Mouse (Mus musculus): ENCODE data around the gene Susd4. TPM values are rescaled to one million over a fixed set of nuclear protein-coding genes. Genes with fewer than 3 reads are reported as not detected.

Gene Susd4
- polyA plus RNA-seq (2012; rRNA removed) = 49.0 and 68.6 TPM in 2 replicates

DNA sequence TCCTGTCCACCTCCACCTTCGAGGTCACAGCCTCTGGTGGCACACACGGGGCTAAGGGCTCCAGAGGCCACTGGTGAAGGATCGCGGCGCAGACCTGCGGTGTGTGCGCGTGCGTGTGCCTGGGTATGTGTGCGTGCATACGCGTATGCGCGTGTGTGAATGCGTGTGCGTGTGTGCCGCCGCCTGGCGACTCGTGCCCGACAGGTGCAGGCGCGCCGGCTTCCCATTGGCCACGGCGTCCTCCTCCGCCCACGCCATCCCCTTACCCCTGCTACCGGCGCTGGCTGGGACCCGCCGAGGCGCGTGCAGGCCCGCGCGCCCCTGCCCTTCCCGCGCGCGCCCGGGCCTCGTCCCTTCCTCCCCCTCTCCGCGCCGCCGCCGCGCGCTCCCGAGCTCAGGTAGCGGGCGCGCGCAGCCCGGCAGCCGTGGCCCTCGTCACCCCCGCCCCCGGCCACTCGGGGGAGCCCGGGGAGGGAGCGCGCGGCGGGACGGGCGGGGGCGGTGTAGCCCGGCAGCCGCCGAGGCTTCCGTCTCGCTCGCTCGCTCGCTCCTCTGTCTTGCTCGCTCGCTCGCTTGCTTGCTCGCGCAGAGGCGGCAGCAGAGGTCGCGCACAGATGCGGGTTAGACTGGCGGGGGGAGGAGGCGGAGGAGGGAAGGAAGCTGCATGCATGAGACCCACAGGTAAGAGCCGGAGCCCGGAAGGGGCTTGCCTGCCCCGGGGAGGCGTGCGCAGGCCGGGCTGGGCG, at the start of gene Susd4:
TSS of gene Susd4 (plus strand) at position 145 of the 746 bp plus-strand sequence.
- peak; percentile 51; the same call in 1 of the 2 replicates for TF ChIP-seq POLR2A (IDR thresholded peaks at IDR 0.05; ENCODE audit: borderline replicate concordance, extremely low read depth, insufficient read depth, insufficient read length, poor library complexity, severe bottlenecking)
- no peak for TF ChIP-seq CTCF (IDR thresholded peaks at IDR 0.05; ENCODE audit: borderline replicate concordance, extremely low read depth, insufficient read depth, insufficient read length)
- DNase-seq (ENCODE audit: low read depth) = peak; percentile 94

DNA sequence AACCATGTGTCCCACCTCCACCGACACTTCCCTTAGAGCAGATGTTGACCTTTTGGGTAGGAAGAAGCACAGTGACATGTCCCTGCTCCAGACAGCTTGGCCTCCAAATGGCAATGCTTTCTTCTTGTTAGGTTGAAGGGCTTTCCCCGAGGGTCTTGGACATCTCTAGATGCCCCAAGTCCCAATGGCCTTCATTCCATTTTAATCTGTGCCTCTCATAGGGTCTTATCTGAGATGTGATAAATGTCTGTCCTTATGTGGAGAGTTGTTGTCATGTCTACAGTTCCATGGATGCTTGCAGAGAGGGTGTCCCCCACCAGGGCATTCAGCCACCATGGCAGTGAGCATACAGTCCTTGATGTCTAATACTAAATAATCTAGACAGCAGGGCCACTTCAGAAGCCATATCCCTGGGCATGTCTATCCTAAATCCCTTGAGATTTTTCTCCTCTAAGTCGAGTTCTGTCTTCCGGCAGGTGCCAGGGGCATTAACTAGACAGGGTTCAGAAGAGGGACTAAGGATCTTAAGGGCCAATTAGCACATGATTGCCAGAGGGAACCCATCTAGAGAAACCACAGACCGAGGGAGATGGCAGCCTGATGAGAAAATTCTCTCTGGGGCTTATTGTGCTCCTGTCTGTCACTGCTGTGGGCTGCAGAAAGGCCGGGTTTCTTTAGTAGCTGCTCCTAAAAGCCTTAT, 49.3 kb upstream of the Susd4 start:
- TF ChIP-seq CTCF (IDR thresholded peaks at IDR 0.05; ENCODE audit: borderline replicate concordance, extremely low read depth, insufficient read depth, insufficient read length) = no peak
- TF ChIP-seq POLR2A (IDR thresholded peaks at IDR 0.05; ENCODE audit: borderline replicate concordance, extremely low read depth, insufficient read depth, insufficient read length, poor library complexity, severe bottlenecking) = no peak
- no peak for DNase-seq (ENCODE audit: low read depth)

DNA sequence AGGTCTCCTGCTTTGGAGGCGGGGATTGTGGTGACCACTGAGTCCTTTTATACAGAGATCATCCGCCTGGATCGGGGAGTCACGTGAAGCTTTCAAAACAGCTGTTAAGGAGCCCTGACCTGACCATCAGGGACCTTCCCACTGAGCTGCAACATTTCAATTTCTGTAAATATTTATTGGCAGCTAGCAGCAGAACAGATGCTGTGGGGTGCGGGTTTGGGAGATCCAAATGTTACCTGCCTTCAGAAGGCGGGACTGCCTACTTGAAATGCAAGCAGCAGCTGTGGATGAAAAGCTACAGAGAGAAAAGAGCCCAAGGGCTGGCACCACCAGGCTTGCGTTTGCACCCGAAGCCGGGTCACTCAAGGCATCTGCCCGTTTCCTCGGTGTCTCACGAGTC, 36.1 kb upstream of the Susd4 start:
- DNase-seq (ENCODE audit: low read depth) = peak; percentile 56
- TF ChIP-seq CTCF (IDR thresholded peaks at IDR 0.05; ENCODE audit: borderline replicate concordance, extremely low read depth, insufficient read depth, insufficient read length) (no peak), POLR2A (IDR thresholded peaks at IDR 0.05; ENCODE audit: borderline replicate concordance, extremely low read depth, insufficient read depth, insufficient read length, poor library complexity, severe bottlenecking) (no peak)

DNA sequence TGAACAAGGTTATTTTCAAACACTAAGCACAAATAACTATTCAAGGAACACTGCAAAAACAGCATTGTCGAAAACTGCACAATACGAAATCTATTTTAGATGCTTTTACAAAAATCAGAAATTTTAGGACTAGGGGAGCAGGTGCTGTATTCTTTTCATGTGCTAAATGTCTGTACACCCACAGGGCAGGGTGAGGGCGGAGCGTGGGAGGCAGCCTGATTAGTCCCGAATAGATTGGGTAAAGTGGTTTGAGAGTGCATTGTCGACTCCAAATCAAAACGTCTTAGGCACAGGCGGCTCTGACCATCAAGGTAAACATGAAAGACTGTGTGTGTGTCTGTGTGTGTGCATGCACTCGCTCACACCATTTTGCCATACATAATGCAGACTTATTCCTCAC, 34.7 kb upstream of the Susd4 start:
- no peak for DNase-seq (ENCODE audit: low read depth)
- no peak for TF ChIP-seq POLR2A (IDR thresholded peaks at IDR 0.05; ENCODE audit: borderline replicate concordance, extremely low read depth, insufficient read depth, insufficient read length, poor library complexity, severe bottlenecking)
- TF ChIP-seq CTCF (IDR thresholded peaks at IDR 0.05; ENCODE audit: borderline replicate concordance, extremely low read depth, insufficient read depth, insufficient read length) = no peak

DNA sequence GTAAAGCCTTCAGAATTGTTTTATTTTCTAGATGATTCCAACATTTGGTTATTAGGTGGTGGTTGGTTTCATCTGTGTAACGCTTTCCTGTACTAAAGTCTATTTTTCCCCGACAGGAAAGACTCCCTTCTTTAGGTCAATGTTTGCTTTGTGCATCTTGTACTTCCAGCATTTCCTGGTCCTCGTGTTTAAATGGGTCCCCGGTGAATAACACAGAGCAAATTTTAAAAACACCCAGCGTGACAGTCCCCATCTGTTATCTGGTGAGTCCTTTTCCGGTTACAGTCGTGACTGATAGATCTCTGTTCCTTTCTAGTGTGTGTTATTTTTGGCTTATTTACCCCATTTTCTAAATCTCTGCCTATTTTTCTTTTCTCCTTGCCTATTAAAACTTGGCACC, 31.0 kb upstream of the Susd4 start:
- TF ChIP-seq CTCF (IDR thresholded peaks at IDR 0.05; ENCODE audit: borderline replicate concordance, extremely low read depth, insufficient read depth, insufficient read length) (no peak), POLR2A (IDR thresholded peaks at IDR 0.05; ENCODE audit: borderline replicate concordance, extremely low read depth, insufficient read depth, insufficient read length, poor library complexity, severe bottlenecking) (no peak)
- peak; percentile 10 for DNase-seq (ENCODE audit: low read depth)

DNA sequence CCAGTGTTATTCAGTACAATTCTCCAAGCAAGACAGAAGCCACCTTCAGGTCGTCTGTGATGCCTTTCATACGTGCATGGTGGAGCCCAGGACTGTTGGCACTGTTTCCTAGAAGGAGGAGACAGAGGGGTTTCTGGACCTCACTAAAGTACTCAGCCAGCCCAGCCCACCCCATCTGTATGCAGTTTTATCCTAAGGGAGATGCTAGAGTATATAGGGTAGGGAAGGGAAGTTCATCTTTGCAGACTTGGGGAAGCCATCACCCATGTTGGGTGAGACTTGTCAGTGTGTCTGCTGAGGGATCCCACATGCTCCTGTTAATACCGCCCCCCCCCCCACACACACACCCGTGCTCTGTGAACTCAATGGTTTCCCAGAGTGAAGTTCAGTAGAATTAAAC, 27.8 kb upstream of the Susd4 start:
- DNase-seq (ENCODE audit: low read depth) = no peak
- TF ChIP-seq CTCF (IDR thresholded peaks at IDR 0.05; ENCODE audit: borderline replicate concordance, extremely low read depth, insufficient read depth, insufficient read length) = no peak
- TF ChIP-seq POLR2A (IDR thresholded peaks at IDR 0.05; ENCODE audit: borderline replicate concordance, extremely low read depth, insufficient read depth, insufficient read length, poor library complexity, severe bottlenecking) = no peak

DNA sequence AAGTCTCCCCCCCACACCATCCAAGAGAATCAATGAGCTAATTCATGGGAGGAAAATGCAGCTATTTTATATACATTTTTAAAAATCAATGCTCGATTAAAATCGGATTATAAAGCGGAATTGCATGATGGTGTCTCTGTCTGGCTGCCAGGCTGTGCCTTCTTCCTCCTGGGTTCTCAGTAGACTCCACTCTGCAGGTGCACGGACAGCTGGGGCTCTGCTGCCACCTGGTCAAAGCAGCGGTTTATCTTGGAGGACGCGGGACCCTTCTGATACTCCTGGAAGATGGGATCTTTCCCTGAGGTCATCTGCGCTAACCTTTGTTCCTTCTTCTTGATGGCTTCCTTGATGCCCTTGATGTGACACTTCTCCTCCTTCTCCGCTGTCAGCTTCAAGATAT, 16.6 kb upstream of the Susd4 start:
- no peak for TF ChIP-seq CTCF (IDR thresholded peaks at IDR 0.05; ENCODE audit: borderline replicate concordance, extremely low read depth, insufficient read depth, insufficient read length)
- no peak for TF ChIP-seq POLR2A (IDR thresholded peaks at IDR 0.05; ENCODE audit: borderline replicate concordance, extremely low read depth, insufficient read depth, insufficient read length, poor library complexity, severe bottlenecking)
- no peak for DNase-seq (ENCODE audit: low read depth)

DNA sequence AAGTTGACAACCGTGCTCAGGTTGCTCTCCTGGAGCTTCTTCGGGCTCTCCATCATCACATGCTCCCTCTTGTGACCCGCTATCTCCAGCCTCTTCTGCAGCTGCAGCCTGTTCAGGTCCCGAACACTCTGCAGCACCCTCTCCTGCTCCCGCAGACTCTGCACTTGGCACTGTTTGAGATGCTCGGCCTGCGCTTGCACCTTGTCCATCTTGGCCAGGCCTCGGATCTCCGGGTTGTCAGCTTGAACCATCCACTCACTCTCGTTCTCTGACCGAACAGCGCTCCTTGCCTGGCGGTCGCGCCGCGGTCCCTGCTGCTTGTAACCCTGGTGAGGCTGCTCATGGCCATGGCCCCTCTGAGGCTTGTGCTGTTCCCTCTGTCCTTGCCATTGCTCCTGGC, 15.8 kb upstream of the Susd4 start:
- no peak for DNase-seq (ENCODE audit: low read depth)
- no peak for TF ChIP-seq CTCF (IDR thresholded peaks at IDR 0.05; ENCODE audit: borderline replicate concordance, extremely low read depth, insufficient read depth, insufficient read length)
- TF ChIP-seq POLR2A (IDR thresholded peaks at IDR 0.05; ENCODE audit: borderline replicate concordance, extremely low read depth, insufficient read depth, insufficient read length, poor library complexity, severe bottlenecking) = no peak

DNA sequence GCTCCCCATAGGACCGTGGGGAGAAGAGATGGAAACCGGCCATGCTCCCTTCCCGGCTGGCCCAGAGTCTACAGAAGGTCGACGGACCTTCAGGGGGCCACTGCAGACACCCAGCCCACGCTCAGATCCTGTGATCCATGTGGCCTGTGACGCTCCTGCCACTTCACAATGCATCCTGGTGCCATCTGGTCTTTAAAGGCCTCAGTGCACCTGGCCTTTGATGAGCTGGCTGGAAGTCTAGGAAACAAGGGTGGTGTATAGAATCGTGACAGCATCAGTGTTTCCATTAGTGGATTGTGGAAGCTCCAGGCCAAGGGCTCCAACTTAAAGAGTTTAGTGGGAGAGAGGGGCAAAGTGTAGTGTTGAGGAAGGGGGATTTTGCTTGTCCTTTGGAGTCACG, 14.6 kb upstream of the Susd4 start, which contains the start of gene Ccdc185:
TSS of gene Ccdc185 (minus strand) at position 101 of the 400 bp plus-strand sequence.
- DNase-seq (ENCODE audit: low read depth) = no peak
- TF ChIP-seq POLR2A (IDR thresholded peaks at IDR 0.05; ENCODE audit: borderline replicate concordance, extremely low read depth, insufficient read depth, insufficient read length, poor library complexity, severe bottlenecking) (no peak), CTCF (IDR thresholded peaks at IDR 0.05; ENCODE audit: borderline replicate concordance, extremely low read depth, insufficient read depth, insufficient read length) (no peak)

DNA sequence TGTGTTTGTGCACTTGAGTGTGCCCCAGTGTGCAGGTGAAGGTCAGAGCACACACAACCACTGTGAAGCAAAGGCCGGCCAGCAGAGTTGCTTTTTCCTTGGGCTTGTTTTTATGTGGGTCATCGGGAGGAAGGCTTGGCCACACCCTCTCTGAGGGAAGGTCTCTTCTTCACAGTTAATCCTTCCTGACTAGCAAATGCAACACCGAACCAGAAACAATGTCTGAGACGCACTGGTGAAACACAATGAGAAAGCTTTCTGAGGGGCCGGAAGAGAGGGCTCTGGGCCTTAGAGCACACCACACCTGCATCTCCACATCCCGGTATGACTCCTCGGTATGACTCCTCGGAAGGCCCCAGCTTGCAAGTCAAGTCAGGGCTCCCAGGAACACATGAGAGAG, 12.4 kb upstream of the Susd4 start:
- TF ChIP-seq POLR2A (IDR thresholded peaks at IDR 0.05; ENCODE audit: borderline replicate concordance, extremely low read depth, insufficient read depth, insufficient read length, poor library complexity, severe bottlenecking) (no peak), CTCF (IDR thresholded peaks at IDR 0.05; ENCODE audit: borderline replicate concordance, extremely low read depth, insufficient read depth, insufficient read length) (no peak)
- DNase-seq (ENCODE audit: low read depth) = no peak

DNA sequence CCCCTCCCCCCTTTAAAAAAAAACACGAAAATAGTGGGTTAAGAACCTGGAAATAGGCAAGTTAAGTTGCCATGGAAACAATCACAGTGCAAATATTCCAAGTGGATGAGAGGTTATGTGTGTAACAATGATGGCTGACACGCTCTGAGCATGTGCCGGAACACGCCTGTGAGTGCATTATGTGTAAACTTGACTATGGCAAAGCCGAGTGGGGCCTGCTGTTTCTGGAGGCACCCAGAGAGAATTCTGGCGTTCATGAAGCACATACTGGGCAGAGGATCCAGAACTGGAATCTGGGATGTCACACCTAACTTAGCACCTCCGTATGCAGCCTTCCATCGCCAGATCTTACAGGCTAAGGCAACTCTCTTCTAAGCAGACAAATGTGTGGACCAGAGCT, 10.0 kb upstream of the Susd4 start:
- DNase-seq (ENCODE audit: low read depth) = peak; percentile 52

More for the DNA sequence above, 10.0 kb upstream of the Susd4 start:
- TF ChIP-seq POLR2A (IDR thresholded peaks at IDR 0.05; ENCODE audit: borderline replicate concordance, extremely low read depth, insufficient read depth, insufficient read length, poor library complexity, severe bottlenecking) (no peak), CTCF (IDR thresholded peaks at IDR 0.05; ENCODE audit: borderline replicate concordance, extremely low read depth, insufficient read depth, insufficient read length) (no peak)

Measured in brain, embryonic 14.5 days (tissue).